Mouse (Mus musculus) hindbrain, embryonic 13.5 days (tissue): ENCODE results near the gene Exoc6. TPM values are rescaled to one million over a fixed set of nuclear protein-coding genes. Genes with fewer than 3 reads are reported as not detected.

Source experiments
- ATAC-seq: fragments of 200-750 bp; cut with Nextera tagmentation; 2 replicates; pipeline ENCODE4 v1.8.0; 2017; ENCODE audit warnings: moderate TSS enrichment; ENCODE audit not compliant: low FRiP score
- H3K27ac ChIP-seq: fragments of 300-500 bp; sonication (generic); 2 replicates; pipeline ENCODE4 v1.5.1; 2015; ENCODE audit warnings: inconsistent platforms, mild to moderate bottlenecking, moderate library complexity
- H3K27me3 ChIP-seq: fragments of 300-500 bp; sonication (generic); 2 replicates; pipeline ENCODE4 v1.6.1; 2015; ENCODE audit warnings: mild to moderate bottlenecking, inconsistent platforms
- H3K36me3 ChIP-seq: fragments of 300-500 bp; sonication (generic); 2 replicates; pipeline ENCODE4 v1.6.1; 2015; ENCODE audit warnings: mild to moderate bottlenecking, inconsistent platforms
- H3K4me1 ChIP-seq: fragments of 300-500 bp; sonication (generic); replicated peaks from 2 replicates; pipeline ENCODE4 v1.6.1; 2015; ENCODE audit warnings: inconsistent platforms
- H3K4me2 ChIP-seq: fragments of 300-500 bp; sonication (generic); 2 replicates; pipeline ENCODE4 v1.6.1; 2015; ENCODE audit warnings: inconsistent platforms, mild to moderate bottlenecking, moderate library complexity
- H3K4me3 ChIP-seq: fragments of 300-500 bp; sonication (generic); 2 replicates; pipeline ENCODE4 v1.5.1; 2015; ENCODE audit warnings: mild to moderate bottlenecking, inconsistent platforms
- H3K9ac ChIP-seq: fragments of 300-500 bp; sonication (generic); 2 replicates; pipeline ENCODE4 v1.6.1; 2015; ENCODE audit warnings: mild to moderate bottlenecking, inconsistent platforms
- H3K9me3 ChIP-seq: fragments of 300-500 bp; sonication (generic); 2 replicates; pipeline ENCODE4 v1.6.1; 2016; ENCODE audit warnings: inconsistent platforms
- WGBS: fragments of 180-500 bp; shearing (Covaris S2); methylation state at CpG from one replicate; pipeline ENCODE4 v1.1.7; 2015; 5-methylcytosine and 5-hydroxymethylcytosine counted together
- polyA plus RNA-seq: library from polyadenylated mRNA; unstranded; fragments of >200 nt; fragmentation: Nextera tagmentation; extraction: Ambion mirVana; gene quantifications from 2 replicates; pipeline ENCODE4 v1.2.1, GENCODE M21; 2015

Exoc6 gene
- polyA plus RNA-seq, 1 experiment from 2014 or later, result 15.2 TPM

- peaks cover 13% of the 10 kb centered on the region for H3K4me1 ChIP-seq
- H3K4me3 ChIP-seq, result no peak overlapping the region
- no peaks in the 10 kb centered on the region for H3K9me3 ChIP-seq
- 81% methylated on average over 10 of the region's 10 CpGs for WGBS
- H3K27me3 ChIP-seq, result 0 out of 2 replicates have a peak, but pooled peaks cover 2% of the 10 kb centered on the region
- ATAC-seq, result no peak
- no peak overlapping the region for H3K27ac ChIP-seq
- H3K4me2 ChIP-seq, result no peak overlapping the region
- H3K36me3 ChIP-seq, result no peaks in the 10 kb centered on the region
- no peak overlapping the region for H3K9ac ChIP-seq
These were observed 11.1 kb downstream of the Exoc6 start for GRCm38 (mm10) chr19:37561106-37561892.

- 32% methylated on average over 4 of the region's 4 CpGs for WGBS
- Histone ChIP-seq H3K4me1 (peaks cover 16% of the 10 kb centered on the region), H3K9ac (no peak overlapping the region), H3K4me2 (no peak overlapping the region), H3K9me3 (no peaks in the 10 kb centered on the region), H3K27ac (no peak overlapping the region), H3K27me3 (0 out of 2 replicates have a peak, but pooled peaks cover 7% of the 10 kb centered on the region), H3K36me3 (no peaks in the 10 kb centered on the region), H3K4me3 (no peak overlapping the region)
- no peak for ATAC-seq
These were observed 13.5 kb downstream of the Exoc6 start for GRCm38 (mm10) chr19:37563763-37564162.

- H3K4me1 ChIP-seq, result peaks cover 9% of the 10 kb centered on the region; the same call in 1 of the 2 replicates
- 56% methylated on average over 7 of the region's 7 CpGs for WGBS
These were observed 15.6 kb downstream of the Exoc6 start for GRCm38 (mm10) chr19:37565806-37566205.

GRCm38 (mm10) chr19:37569186-37569754 lies 19.1 kb downstream of the Exoc6 start:
- H3K36me3 ChIP-seq, result no peaks in the 10 kb centered on the region
- 76% methylated on average over 12 of the region's 12 CpGs for WGBS
- no peaks in the 10 kb centered on the region for H3K9me3 ChIP-seq
- H3K27me3 ChIP-seq, result 0 out of 2 replicates have a peak, but pooled peaks cover 17% of the 10 kb centered on the region
- no peak overlapping the region for H3K4me3 ChIP-seq
- no peak overlapping the region for H3K9ac ChIP-seq
- peaks cover 6% of the 10 kb centered on the region; the same call in 1 of the 2 replicates for H3K4me1 ChIP-seq
- no peak for ATAC-seq
- H3K27ac ChIP-seq, result no peak overlapping the region
- H3K4me2 ChIP-seq, result no peak overlapping the region

More at GRCm38 (mm10) chr19:37565806-37566205, 15.6 kb downstream of the Exoc6 start:
- Histone ChIP-seq H3K9me3 (no peaks in the 10 kb centered on the region), H3K4me3 (no peak overlapping the region), H3K36me3 (no peaks in the 10 kb centered on the region), H3K27me3 (0 out of 2 replicates have a peak, but pooled peaks cover 15% of the 10 kb centered on the region), H3K27ac (no peak overlapping the region), H3K9ac (no peak overlapping the region), H3K4me2 (no peak overlapping the region)
- no peak for ATAC-seq

- Histone ChIP-seq H3K9me3 (no peaks in the 10 kb centered on the region), H3K27ac (no peak overlapping the region), H3K4me2 (no peak overlapping the region), H3K9ac (no peak overlapping the region), H3K27me3 (0 out of 2 replicates have a peak, but pooled peaks cover 17% of the 10 kb centered on the region), H3K4me3 (no peak overlapping the region), H3K36me3 (no peaks in the 10 kb centered on the region), H3K4me1 (peaks cover 6% of the 10 kb centered on the region; the same call in 1 of the 2 replicates)
- no peak for ATAC-seq
- WGBS, result 52% methylated on average over 10 of the region's 10 CpGs
These were observed 20.9 kb downstream of the Exoc6 start for GRCm38 (mm10) chr19:37570966-37571718.

GRCm38 (mm10) chr19:37574802-37575201 lies 24.6 kb downstream of the Exoc6 start:
- WGBS, result 67% methylated on average over 5 of the region's 5 CpGs

GRCm38 (mm10) chr19:37579607-37580006 lies 29.4 kb downstream of the Exoc6 start:
- WGBS, result 53% methylated on average over 4 of the region's 4 CpGs
- no peak overlapping the region for H3K4me3 ChIP-seq
- no peaks in the 10 kb centered on the region for H3K4me1 ChIP-seq
- H3K27ac ChIP-seq, result no peak overlapping the region
- no peak overlapping the region; the same call in 1 of the 2 replicates for H3K9ac ChIP-seq
- no peaks in the 10 kb centered on the region for H3K9me3 ChIP-seq
- no peaks in the 10 kb centered on the region for H3K27me3 ChIP-seq
- ATAC-seq, result no peak
- peaks cover 7% of the 10 kb centered on the region; the same call in 1 of the 2 replicates for H3K36me3 ChIP-seq
- no peak overlapping the region for H3K4me2 ChIP-seq

More at GRCm38 (mm10) chr19:37574802-37575201, 24.6 kb downstream of the Exoc6 start:
- no peak for ATAC-seq
- H3K9me3 ChIP-seq, result no peaks in the 10 kb centered on the region
- no peak overlapping the region for H3K4me2 ChIP-seq
- no peaks in the 10 kb centered on the region for H3K4me1 ChIP-seq
- H3K9ac ChIP-seq, result no peak overlapping the region
- H3K4me3 ChIP-seq, result no peak overlapping the region
- peaks cover 7% of the 10 kb centered on the region; the same call in 1 of the 2 replicates for H3K36me3 ChIP-seq
- H3K27ac ChIP-seq, result no peak overlapping the region
- H3K27me3 ChIP-seq, result 0 out of 2 replicates have a peak, but pooled peaks cover 2% of the 10 kb centered on the region

- peaks cover 7% of the 10 kb centered on the region; the same call in 1 of the 2 replicates for H3K36me3 ChIP-seq
- H3K27me3 ChIP-seq, result no peaks in the 10 kb centered on the region
- no peak for ATAC-seq
- no peak overlapping the region for H3K27ac ChIP-seq
- 72% methylated on average over 6 of the region's 6 CpGs for WGBS
- H3K9ac ChIP-seq, result no peak overlapping the region
- no peak overlapping the region for H3K4me3 ChIP-seq
- no peak overlapping the region for H3K4me2 ChIP-seq
- no peaks in the 10 kb centered on the region for H3K9me3 ChIP-seq
- no peaks in the 10 kb centered on the region for H3K4me1 ChIP-seq
These were observed 30.2 kb downstream of the Exoc6 start for GRCm38 (mm10) chr19:37580438-37580837.

GRCm38 (mm10) chr19:37585210-37585609 lies 35.0 kb downstream of the Exoc6 start:
- H3K27ac ChIP-seq, result no peak overlapping the region
- H3K9ac ChIP-seq, result no peak overlapping the region
- no peaks in the 10 kb centered on the region for H3K4me1 ChIP-seq
- H3K4me3 ChIP-seq, result no peak overlapping the region
- WGBS, result 70% methylated on average over 14 of the region's 14 CpGs
- no peaks in the 10 kb centered on the region for H3K27me3 ChIP-seq
- no peaks in the 10 kb centered on the region for H3K9me3 ChIP-seq
- no peak for ATAC-seq
- no peak overlapping the region for H3K4me2 ChIP-seq
- H3K36me3 ChIP-seq, result no peaks in the 10 kb centered on the region

GRCm38 (mm10) chr19:37585684-37586083 lies 35.5 kb downstream of the Exoc6 start:
- no peaks in the 10 kb centered on the region for H3K27me3 ChIP-seq
- no peak overlapping the region for H3K4me2 ChIP-seq
- H3K27ac ChIP-seq, result no peak overlapping the region
- no peaks in the 10 kb centered on the region for H3K4me1 ChIP-seq
- H3K9me3 ChIP-seq, result no peaks in the 10 kb centered on the region
- H3K4me3 ChIP-seq, result no peak overlapping the region
- no peaks in the 10 kb centered on the region for H3K36me3 ChIP-seq
- no peak overlapping the region for H3K9ac ChIP-seq
- ATAC-seq, result no peak
- 76% methylated on average over 8 of the region's 8 CpGs for WGBS

GRCm38 (mm10) chr19:37590544-37590943 lies 40.3 kb downstream of the Exoc6 start:
- H3K27ac ChIP-seq, result no peak overlapping the region
- H3K36me3 ChIP-seq, result peaks cover 9% of the 10 kb centered on the region
- no peak overlapping the region for H3K9ac ChIP-seq
- ATAC-seq, result no peak
- H3K27me3 ChIP-seq, result no peaks in the 10 kb centered on the region
- WGBS, result 95% methylated on average over 7 of the region's 7 CpGs
- H3K4me2 ChIP-seq, result no peak overlapping the region
- H3K4me1 ChIP-seq, result no peaks in the 10 kb centered on the region
- no peaks in the 10 kb centered on the region for H3K9me3 ChIP-seq
- H3K4me3 ChIP-seq, result no peak overlapping the region
